Mouse (Mus musculus) ES-E14 (cell line): ENCODE data around the gene Hipk4.

Source experiments
- CHD2 ChIP-seq: IDR thresholded peaks from 2 replicates; pipeline ENCODE4 v1.6.1; 2014; ENCODE audit warnings: mild to moderate bottlenecking, low read depth, low read length, inconsistent platforms
- HCFC1 ChIP-seq: IDR thresholded peaks from 2 replicates; pipeline ENCODE4 v1.6.1; 2012; ENCODE audit warnings: low read length, inconsistent platforms, borderline replicate concordance; ENCODE audit not compliant: insufficient read depth
- MAFK ChIP-seq: IDR thresholded peaks from 2 replicates; pipeline ENCODE4 v1.6.1; 2014; ENCODE audit warnings: mild to moderate bottlenecking, low read depth, low read length, inconsistent platforms; ENCODE audit not compliant: insufficient read depth
- ZNF384 ChIP-seq: IDR thresholded peaks from 2 replicates; pipeline ENCODE4 v1.6.1; 2012; ENCODE audit warnings: low read depth, low read length, inconsistent platforms

DNA sequence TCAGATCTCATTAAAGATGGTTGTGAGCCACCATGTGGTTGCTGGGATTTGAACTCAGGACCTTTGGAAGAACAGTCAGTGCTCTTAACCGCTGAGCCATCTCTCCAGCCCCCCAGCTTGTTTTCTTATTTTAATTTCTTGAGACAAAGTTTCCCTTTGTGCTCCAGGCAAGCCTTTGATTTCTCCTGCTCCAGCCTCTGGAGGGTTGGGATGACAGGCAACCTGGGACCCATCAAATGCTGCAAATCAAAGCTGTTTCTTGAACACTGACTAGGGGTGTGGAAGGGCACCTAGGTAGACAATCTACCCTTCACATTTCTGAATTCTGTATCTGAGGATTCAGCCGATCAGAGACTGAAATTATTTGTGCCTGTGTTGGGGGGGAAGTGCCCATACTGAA, 12.3 kb upstream of the Hipk4 start:
- TF ChIP-seq HCFC1 (no peak), ZNF384 (no peak), MAFK (no peak), CHD2 (no peak)
